Mouse (Mus musculus): ENCODE results near the gene Ap1g1.
"Not testable (repeated sequence)": the region's sequence is repeated elsewhere in the genome, so short reads cannot be mapped to it uniquely, and the experiment has no call there.

Ap1g1 gene

DNA sequence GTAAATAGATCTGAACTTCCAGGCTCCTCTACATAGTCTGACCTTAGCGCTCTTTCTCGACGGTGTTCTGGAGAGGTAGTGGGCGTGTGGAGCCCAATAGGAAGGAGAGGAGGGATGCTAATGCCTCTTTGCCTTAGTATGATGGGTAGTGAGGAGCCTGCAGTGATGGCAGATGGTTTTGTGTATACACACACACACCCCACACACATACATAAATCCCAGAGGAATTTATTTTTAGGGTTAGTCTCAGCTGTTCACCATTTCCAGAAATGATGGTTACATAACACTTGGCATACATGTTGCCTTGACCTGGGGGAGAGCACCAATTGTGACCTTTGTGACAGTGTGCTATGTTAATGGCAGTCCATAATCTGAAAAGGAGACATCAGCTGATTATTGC is 87.2 kb downstream of the Ap1g1 start:
- no peak for DNase-seq (ENCODE audit: low spot score)

DNA sequence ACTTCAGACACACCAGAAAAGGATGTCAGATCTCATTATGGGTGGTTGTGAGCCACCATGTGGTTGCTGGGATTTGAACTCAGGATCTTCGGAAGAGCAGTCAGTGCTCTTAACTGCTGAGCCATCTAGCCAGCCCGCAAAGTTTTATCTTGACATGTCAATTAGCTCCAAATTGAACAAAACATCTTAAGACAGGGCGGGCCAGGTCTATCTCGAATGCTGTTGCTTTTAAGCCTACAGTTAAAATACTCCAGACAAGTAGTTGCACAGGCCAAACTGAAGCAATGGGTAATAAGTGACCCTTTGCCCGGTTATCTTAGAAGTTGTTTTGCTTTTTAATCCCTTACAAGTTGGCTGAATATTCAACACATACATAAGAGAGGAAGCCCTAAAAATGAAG is 88.3 kb downstream of the Ap1g1 start:
- DNase-seq (ENCODE audit: low spot score), result no peak

DNA sequence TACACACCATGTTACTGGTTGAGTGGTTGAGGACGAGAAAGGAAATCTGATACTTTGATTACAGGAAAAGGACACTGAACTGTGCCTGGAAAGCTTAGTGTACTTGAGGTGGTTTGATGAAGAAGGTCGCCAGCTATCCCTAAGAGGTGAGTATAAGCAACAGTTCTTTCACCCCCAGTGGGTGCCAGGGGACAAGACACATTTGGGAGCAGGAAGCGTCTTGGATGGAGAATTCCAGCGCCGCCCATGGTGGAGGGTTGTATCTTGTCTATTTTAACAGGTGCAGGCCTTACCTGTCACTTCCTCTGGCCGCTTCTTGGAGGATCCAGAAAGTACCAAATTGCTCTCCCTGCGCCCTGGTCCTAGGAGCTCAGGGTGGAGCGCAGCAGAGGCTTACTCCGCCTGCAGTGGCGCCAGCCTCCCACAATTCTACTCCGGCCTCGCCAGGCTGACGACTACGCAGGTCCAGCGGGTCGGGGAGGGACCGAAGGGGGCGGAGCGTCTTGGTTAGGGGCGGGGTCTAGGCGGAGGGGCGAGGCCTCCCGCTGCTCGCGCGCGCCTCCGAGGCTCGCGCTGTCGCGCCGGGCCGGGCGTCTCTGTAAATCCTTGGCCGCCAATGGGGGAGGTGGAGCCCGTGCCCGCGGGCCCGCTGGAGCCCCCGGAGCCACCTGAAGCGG is 89.8 kb downstream of the Ap1g1 start, which contains the start of gene Phlpp2:
Gene Phlpp2 (plus strand): TSS at position 540 of the 677 bp plus-strand sequence.
- peak; percentile 92 for DNase-seq (ENCODE audit: low spot score)

DNA sequence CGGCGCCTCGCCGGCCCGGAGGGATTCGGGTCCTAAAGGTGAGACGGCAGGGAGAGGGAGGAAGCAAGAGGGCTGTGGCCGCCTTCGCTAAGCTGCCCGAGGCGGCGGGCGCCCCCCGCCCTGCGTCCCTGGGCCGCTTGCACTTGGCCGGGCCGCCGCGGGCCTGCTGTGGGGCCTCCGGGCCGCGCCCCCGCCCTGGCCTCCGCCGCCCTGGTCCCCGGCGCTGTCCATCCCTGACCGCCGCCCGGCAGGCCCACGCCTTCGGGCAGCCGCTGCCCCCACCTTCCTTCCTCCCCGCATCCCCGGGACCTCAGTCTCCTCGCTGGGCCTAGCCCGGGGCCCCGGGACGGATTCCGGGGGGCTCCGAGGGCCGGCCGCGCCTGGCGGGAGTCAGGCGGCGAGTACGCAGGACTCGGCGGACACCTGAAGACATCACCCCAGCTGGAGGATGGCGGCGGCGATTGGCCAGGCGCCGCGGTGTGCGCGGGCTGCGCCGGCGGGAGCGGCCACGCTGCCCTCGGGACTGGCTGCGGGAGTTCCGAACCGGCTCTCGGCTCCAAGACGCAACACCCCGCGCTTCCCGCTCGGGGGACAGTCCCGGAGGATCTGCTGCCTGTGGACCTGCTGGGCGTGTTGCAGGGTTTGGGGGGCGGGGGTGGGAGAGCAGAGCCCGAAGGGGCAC is 90.5 kb downstream of the Ap1g1 start:
- peak; percentile 37 for DNase-seq (ENCODE audit: low spot score)

DNA sequence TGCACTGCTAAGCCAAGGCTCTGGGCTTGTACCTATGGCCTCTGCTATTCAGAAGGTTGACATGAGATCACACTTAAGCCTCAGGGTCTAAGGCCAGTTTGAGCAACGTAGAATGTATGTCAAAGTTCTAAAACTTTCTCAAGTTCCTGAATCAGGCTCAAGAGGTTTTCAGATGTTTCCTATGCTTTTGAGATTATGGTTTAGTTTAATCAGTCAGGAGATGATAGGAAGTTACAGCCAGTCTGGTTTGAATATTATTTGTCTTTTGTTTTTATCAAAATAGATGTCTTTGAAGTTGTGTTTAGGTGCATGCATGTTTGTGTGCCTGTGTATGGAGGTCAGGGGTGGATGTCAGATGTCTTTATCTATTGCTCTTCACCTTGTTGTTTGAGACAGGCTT is 92.7 kb downstream of the Ap1g1 start:
- DNase-seq (ENCODE audit: low spot score), result no peak

DNA sequence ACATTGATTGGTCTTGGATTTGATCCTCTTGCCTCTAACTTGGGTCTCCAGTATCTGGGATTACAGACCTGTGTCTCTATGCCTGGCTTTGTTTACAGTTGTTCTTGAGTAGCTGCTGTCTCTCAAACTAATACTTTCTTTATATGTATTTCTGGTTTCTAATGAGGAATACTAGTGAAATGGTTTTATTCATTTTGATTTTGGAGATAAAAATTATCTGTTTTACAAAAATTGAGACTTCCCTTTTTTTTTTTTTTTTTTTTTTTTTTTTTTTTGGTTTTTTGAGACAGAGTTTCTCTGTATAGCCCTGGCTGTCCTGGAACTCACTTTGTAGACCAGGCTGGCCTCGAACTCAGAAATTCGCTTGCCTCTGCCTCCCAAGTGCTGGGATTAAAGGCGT is 95.4 kb downstream of the Ap1g1 start:
- DNase-seq (ENCODE audit: low spot score), result not testable (repeated sequence)

DNA sequence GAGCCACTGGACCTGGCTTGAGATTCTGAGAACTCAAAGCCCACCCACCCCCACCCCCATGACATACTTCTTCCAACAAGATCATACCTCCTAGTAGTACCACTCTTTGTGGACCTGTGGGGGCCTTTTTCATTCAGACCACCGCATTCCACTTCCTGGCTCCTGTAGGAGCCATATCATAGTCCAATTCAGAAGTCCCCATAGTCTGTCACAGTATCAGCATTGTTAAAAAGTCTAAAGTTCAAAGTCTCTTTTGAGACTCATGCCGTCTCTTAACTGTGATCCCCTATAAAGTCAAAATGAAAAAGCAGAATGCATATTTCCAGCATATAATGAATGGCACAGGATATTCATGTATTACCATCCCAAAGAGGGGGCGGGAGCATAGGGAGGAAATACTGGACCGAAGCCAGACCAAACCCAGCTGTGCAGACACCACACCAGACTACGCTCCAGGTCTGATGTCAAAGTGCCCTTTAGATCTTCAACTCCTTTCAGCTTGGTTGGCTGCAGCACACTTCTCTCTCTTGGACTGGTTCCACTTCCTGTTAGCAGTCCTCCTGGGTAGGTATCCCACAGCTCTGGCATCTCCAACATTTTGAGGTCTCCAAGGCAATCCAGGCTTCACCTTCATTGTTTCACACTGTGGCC is 101.8 kb downstream of the Ap1g1 start:
- peak; percentile 11 for DNase-seq (ENCODE audit: low spot score)

DNA sequence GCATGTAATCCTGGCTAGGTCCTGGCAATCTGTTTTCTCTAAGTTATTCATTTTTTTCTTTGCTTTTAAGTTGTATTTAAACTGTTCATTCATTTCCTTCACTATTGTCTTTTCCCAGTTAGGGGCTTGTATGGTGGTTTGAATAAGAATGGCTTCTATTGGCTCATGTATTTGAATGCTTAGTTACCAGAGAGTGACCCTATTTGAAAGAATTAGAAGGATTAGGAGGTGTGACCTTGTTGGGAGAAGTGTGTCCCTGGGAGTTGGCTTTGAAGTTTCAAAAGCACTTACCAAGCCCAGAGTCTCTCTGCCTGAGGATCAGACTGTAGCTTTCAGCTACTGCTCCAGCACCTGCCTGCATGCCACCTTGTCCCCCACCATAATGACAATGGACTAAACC is 106.9 kb downstream of the Ap1g1 start:
- DNase-seq (ENCODE audit: low spot score), result no peak

DNA sequence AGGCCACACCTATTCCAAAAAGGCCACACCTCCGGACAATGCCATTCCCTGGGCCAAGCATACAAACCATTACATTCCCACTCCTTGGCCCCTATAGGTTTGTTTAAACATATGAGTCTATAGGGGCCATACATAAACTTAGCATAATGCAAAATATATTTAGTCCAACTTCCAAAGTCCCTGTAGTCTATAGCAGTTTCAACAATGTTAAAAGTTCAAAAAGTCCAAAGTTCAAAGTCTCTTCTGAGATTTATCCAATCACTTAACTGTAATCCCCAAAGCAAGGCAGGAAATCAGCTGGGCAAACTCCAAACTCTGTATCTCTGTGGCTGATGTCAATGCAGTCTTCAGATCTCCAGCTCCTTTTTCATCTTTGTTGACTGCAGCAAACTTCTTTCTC is 110.9 kb downstream of the Ap1g1 start:
- DNase-seq (ENCODE audit: low spot score), result no peak

DNA sequence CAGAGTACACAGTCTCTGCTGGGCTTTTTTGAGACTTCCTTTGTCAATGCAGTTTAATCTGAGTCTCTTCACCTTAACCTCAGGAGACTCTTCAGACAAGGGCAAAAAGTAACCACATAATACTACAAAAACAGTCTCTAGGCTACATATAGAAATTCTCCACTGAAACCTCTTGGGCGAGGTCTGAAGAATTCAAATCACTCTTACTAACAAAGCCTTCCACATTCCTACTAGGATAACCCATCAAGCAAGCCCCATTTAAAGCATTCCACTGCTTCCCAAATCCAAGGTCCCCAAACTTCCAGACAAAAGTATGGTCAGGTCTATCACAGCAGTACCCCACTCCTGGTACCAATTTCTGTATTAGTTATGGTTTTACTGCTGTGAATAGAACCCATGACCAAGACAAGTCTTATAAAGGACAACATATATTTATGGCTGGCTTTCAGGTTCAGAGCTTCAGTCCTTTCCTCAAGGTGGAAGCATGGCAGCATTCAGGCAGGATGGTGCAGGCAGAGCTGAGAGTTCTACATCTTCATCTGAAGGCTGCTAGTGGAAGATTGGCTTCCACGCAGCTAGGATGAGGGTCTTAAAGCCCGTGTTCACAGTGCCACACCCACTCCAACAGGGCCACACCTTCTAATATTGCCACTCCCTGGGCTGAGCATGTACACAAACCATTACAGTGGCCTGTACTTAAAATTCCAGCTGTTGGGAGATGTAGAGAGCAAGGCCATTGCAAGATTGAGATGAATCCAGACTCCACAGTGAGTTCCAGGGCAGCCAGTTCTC is 112.6 kb downstream of the Ap1g1 start:
- no peak for DNase-seq (ENCODE audit: low spot score)

DNA sequence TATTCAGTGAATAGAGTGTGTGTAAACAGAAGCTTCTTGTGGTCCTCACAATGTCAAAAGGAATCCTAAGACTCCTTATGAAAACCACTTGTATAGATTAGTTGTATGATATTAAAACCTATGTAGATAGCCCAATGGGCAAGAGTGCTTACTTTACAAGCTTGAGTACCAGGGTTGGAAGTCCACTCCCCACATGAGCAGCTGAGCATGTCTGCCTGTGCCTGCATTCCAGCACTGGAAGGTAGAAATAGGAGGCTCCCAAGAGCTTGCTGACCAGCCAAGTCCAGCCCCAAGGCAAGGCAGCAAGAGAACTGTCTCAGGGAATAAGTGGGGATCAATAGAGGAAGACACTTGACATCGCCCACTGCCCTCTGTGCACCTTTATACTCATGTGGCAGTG is 116.3 kb downstream of the Ap1g1 start:
- DNase-seq (ENCODE audit: low spot score), result no peak

DNA sequence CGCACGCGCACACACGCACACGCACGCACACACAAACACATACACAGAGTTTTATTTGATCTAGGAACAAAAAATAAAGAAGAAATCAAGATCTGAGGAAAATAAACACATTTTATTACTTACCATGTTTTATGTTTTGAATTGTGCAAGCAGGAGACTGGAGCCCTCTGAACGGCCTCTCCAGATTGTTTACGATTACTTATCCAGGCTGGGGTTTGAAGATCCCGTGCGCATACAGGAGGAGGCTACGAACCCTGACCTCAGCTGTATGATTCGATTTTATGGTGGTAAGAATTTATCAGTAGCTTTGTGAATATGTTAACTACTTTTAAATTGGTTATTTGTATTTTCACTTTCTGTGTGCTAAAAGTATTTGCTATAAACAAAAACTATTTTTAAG is 117.0 kb downstream of the Ap1g1 start:
- no peak for DNase-seq (ENCODE audit: low spot score)

DNA sequence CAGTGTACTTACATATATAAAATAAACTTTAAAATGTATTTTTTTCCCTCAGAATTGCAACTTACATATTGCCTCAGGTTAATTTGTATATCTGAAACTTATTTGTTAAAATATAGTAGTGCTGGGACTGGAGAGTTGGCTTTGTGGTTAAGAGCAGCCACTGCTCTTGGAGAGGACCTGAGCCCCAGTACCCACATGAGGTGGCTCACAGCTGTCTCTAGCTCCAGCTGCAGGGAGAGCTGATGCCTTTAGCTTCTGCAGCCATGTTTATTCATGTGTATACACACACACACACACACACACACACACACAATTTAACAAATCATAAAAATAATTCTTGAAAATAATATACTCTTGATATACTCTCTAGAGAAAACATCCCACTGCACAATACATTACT is 124.0 kb downstream of the Ap1g1 start:
- DNase-seq (ENCODE audit: low spot score), result no peak

DNA sequence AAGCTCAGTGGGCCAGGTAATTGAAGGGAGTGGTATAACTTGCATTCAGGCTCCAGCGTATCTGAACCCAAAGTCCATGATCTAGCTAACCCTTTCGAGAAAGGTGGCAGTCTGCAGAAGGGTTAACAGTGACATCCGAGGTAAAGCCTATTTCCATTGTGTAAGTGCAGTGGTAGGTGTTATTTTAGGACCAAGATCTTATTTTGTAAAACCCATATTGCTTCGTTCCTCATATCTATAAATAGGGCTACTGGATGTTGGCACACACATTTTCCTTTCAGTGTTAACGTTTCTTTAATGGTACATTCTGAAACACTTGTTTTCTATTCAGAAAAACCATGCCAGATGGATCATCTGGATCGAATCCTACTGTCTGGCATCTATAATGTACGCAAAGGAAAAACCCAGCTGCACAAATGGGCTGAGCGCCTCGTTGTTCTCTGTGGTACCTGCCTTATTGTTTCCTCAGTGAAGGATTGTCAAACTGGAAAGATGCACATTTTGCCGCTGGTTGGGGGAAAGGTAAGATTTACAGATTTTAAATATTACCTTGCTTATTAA is 125.6 kb downstream of the Ap1g1 start:
- no peak for DNase-seq (ENCODE audit: low spot score)

DNA sequence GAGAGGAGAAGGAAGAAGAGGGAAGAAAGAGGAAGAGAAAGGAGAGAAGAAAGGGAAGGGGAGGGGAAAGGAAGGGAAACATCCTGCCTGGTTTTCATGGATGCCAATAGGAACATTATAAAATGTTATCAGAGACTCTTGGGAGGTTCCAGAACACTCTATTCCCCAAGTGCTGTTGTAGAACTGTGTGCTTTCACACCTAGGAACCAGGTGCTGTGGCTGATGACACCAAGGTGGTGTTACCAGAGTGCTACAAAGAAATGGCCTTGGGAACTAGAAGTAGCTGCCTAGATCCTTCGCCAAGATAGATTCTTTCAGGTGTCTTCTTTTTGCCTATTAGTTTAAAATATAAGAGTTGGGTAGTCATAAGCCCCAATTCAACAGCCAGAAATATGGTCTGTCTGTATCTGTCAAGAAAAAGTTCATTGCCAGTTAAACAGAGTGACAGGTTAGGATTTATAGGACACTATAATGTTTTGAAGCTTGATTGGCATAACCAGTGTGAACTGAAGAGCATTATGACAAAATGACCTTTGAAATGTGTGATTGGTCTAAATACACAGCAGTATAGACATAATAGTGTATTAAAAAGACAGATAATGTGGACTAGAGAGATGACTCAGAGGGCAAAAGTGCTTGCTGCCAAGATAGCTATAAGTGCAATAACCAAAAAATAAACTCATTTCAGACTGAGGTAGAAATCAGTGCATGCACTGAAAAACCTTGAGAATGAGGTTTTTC is 126.7 kb downstream of the Ap1g1 start:
- DNase-seq (ENCODE audit: low spot score), result no peak

DNA sequence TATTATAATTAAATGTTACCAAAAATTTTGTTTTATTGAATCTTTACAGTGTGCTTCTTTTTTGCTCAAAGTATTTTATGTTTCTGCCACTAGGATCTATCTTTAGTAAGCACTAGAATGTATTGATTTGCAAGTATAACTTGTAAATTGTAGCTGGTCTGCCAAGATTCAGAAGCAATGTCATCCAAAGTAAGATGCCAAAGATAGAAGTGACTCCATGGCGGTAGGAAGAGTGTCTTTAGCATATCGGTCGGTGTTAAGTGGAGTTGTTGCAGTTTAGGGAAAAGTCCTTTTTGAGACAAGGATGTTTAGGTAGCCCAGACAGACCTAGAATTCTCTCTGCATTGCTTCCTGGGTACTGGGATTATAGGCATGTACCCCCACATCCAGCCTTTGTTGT is 128.6 kb downstream of the Ap1g1 start:
- DNase-seq (ENCODE audit: low spot score), result no peak

DNA sequence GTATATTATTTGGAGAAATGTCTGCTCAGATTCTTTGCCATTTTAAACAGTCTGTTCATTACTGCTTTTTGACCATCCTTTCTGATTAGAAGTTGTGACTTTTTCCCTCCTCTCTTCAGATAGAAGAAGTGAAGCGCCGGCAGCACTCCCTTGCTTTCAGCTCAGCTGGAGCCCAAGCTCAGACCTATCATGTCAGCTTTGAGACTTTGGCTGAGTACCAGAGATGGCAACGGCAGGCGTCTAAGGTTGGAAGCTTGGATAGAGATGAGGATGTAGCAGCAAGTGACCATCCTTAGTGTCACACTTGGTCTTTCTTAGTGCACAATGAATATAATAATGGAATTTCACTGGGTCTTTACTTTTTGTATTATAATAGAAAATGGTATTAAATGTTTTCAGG is 129.0 kb downstream of the Ap1g1 start:
- DNase-seq (ENCODE audit: low spot score), result no peak
